Mouse (Mus musculus): ENCODE measurements around the gene Kdm4b.

The Kdm4b gene

GRCm38 (mm10) chr17:56396051-56396450, 70.2 kb downstream of the Kdm4b start:
- DNase-seq, result no peak

- DNase-seq, result no peak
Observed at GRCm38 (mm10) chr17:56400221-56400620, 74.4 kb downstream of the Kdm4b start.

GRCm38 (mm10) chr17:56401051-56401521, 75.2 kb downstream of the Kdm4b start:
- no peak for DNase-seq

- DNase-seq, result no peak
Observed at GRCm38 (mm10) chr17:56405341-56405740, 79.5 kb downstream of the Kdm4b start.

GRCm38 (mm10) chr17:56405856-56406840, 80.3 kb downstream of the Kdm4b start:
- peak; percentile 54 for DNase-seq

- DNase-seq, result no peak
Observed at GRCm38 (mm10) chr17:56406878-56407277, 81.0 kb downstream of the Kdm4b start.

- DNase-seq, result no peak
Observed at GRCm38 (mm10) chr17:56407379-56407778, 81.5 kb downstream of the Kdm4b start.

GRCm38 (mm10) chr17:56408965-56409625, 83.2 kb downstream of the Kdm4b start:
- no peak for DNase-seq

- no peak for DNase-seq
Observed at GRCm38 (mm10) chr17:56409759-56410158, 83.9 kb downstream of the Kdm4b start.

GRCm38 (mm10) chr17:56411437-56411836, 85.6 kb downstream of the Kdm4b start:
- no peak for DNase-seq

- no peak for DNase-seq
Observed at GRCm38 (mm10) chr17:56413113-56413512, 87.3 kb downstream of the Kdm4b start.

- DNase-seq, result no peak
Observed at GRCm38 (mm10) chr17:56414785-56415184, 88.9 kb downstream of the Kdm4b start.

- no peak for DNase-seq
Observed at GRCm38 (mm10) chr17:56418304-56418703, 92.4 kb downstream of the Kdm4b start.

GRCm38 (mm10) chr17:56420022-56420421, 94.2 kb downstream of the Kdm4b start:
- no peak for DNase-seq

- DNase-seq, result no peak
Observed at GRCm38 (mm10) chr17:56424726-56425583, 99.1 kb downstream of the Kdm4b start.

GRCm38 (mm10) chr17:56425584-56425914, 99.7 kb downstream of the Kdm4b start:
- DNase-seq, result peak; percentile 83

GRCm38 (mm10) chr17:56425941-56426340, 100.1 kb downstream of the Kdm4b start:
- DNase-seq, result no peak

- DNase-seq, result no peak
Observed at GRCm38 (mm10) chr17:56427857-56428256, 102.0 kb downstream of the Kdm4b start.

GRCm38 (mm10) chr17:56431582-56431981, 105.7 kb downstream of the Kdm4b start:
- no peak for DNase-seq

- DNase-seq, result no peak
Observed at GRCm38 (mm10) chr17:56439731-56440460, 114.0 kb downstream of the Kdm4b start.

- DNase-seq, result no peak
Observed at GRCm38 (mm10) chr17:56442316-56442715, 116.5 kb downstream of the Kdm4b start.

GRCm38 (mm10) chr17:56443341-56443795, 117.5 kb downstream of the Kdm4b start:
- DNase-seq, result no peak
